Mouse (Mus musculus) hindbrain, embryonic 10.5 days (tissue): ENCODE measurements around the gene Myzap. TPM values are rescaled to one million over a fixed set of nuclear protein-coding genes. Genes with fewer than 3 reads are reported as not detected.

Experiments
- DNase-seq: peaks from one replicate; pipeline ENCODE4 v3.0.0-alpha.2; 2017; ENCODE audit warnings: low spot score
- H3K27ac ChIP-seq: fragments of 300-500 bp; sonication (generic); 2 replicates; pipeline ENCODE4 v1.5.1; 2016; ENCODE audit warnings: mild to moderate bottlenecking, moderate library complexity
- H3K27me3 ChIP-seq: fragments of 300-500 bp; sonication (generic); 2 replicates; pipeline ENCODE4 v1.6.1; 2016; ENCODE audit warnings: mild to moderate bottlenecking; ENCODE audit not compliant: poor library complexity, insufficient read depth, severe bottlenecking
- H3K36me3 ChIP-seq: fragments of 300-500 bp; sonication (generic); 2 replicates; pipeline ENCODE4 v1.6.1; 2016; ENCODE audit warnings: mild to moderate bottlenecking, moderate library complexity
- H3K4me1 ChIP-seq: fragments of 300-500 bp; sonication (generic); replicated peaks from 2 replicates; pipeline ENCODE4 v1.6.1; 2016; ENCODE audit warnings: mild to moderate bottlenecking
- H3K4me3 ChIP-seq: fragments of 300-500 bp; sonication (generic); 2 replicates; pipeline ENCODE4 v1.5.1; 2016; ENCODE audit warnings: mild to moderate bottlenecking, moderate library complexity
- H3K9me3 ChIP-seq: fragments of 300-500 bp; sonication (generic); 2 replicates; pipeline ENCODE4 v1.6.1; 2016; ENCODE audit warnings: mild to moderate bottlenecking, moderate library complexity
- WGBS: fragments of 180-500 bp; shearing (Covaris S2); methylation state at CpG from one replicate; pipeline ENCODE4 v1.1.7; 2016; 5-methylcytosine and 5-hydroxymethylcytosine counted together
- polyA plus RNA-seq: library from polyadenylated mRNA; unstranded; fragments of >200 nt; fragmentation: Nextera tagmentation; extraction: Ambion mirVana; gene quantifications from 2 replicates; pipeline ENCODE4 v1.2.1, GENCODE M21; 2016

The Myzap gene
- polyA plus RNA-seq, 1 experiment from 2014 or later = 4.4 TPM

DNA sequence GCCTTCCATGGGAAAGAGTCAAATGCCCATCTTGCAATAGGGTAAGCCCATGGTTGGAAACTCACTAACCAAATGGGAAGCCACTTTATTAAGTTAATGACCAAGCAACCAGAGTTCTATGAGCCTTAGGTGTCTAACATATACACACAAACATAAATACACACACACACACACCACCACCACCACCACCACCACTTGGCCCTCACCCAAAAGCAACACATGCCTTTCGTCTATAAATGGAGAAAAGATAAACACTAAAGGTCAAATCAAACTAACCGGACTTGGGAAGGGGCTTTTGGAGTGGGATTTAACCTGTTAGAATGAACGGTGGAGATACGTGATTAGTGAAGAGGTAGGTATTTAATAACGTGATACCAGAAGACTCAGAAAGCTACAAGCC is 1.1 kb downstream of the Myzap start:
- Histone ChIP-seq H3K36me3 (no peaks in the 10 kb centered on the region), H3K9me3 (peaks cover under 1% of the 10 kb centered on the region; the same call in 1 of the 2 replicates), H3K4me1 (peaks cover 20% of the 10 kb centered on the region), H3K4me3 (no peak overlapping the region; the same call in 1 of the 2 replicates), H3K27ac (no peak overlapping the region), H3K27me3 (peaks cover 21% of the 10 kb centered on the region)
- DNase-seq = no peak
- 76% methylated on average over 5 of the region's 5 CpGs for WGBS

DNA sequence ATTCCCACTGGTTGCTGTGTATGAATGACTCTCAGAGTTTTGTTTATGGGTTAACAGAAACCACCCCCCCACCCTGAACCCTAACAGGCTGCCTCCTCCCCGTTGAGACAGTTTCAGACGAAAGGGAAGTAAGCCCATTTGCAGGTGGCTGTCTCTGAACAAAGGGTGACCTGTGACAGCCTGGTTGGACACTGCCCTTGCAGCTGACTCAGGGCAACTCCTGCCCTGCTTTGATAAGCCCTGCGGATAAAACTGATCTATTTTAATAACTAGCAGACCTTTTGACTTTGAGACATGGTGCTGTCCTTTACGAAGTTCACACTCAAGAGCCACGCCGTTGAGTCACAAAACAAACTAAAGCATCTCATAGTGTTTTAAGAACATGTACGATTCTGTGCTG is 2.4 kb downstream of the Myzap start:
- WGBS = 75% methylated on average over 7 of the region's 7 CpGs
- H3K27ac ChIP-seq = no peak overlapping the region
- peaks cover 17% of the 10 kb centered on the region for H3K4me1 ChIP-seq
- peaks cover 12% of the 10 kb centered on the region; the same call in 1 of the 2 replicates for H3K9me3 ChIP-seq
- no peak for DNase-seq
- no peaks in the 10 kb centered on the region for H3K36me3 ChIP-seq
- H3K27me3 ChIP-seq = peaks cover 21% of the 10 kb centered on the region
- no peak overlapping the region for H3K4me3 ChIP-seq

- no peak overlapping the region for H3K4me3 ChIP-seq
- peaks cover 12% of the 10 kb centered on the region; the same call in 1 of the 2 replicates for H3K9me3 ChIP-seq
- no peaks in the 10 kb centered on the region for H3K36me3 ChIP-seq
- H3K27ac ChIP-seq = no peak overlapping the region
- no peak for DNase-seq
- H3K4me1 ChIP-seq = peaks cover 17% of the 10 kb centered on the region
- peaks cover 21% of the 10 kb centered on the region for H3K27me3 ChIP-seq
- WGBS = 71% methylated on average over 2 of the region's 2 CpGs
Observed at GRCm38 (mm10) chr9:71588930-71589592, 3.1 kb downstream of the Myzap start.

GRCm38 (mm10) chr9:71586408-71586807 is 5.8 kb downstream of the Myzap start:
- Histone ChIP-seq H3K4me3 (no peak overlapping the region), H3K36me3 (no peaks in the 10 kb centered on the region), H3K9me3 (peaks cover 12% of the 10 kb centered on the region; the same call in 1 of the 2 replicates), H3K27ac (no peak overlapping the region), H3K4me1 (peaks cover under 1% of the 10 kb centered on the region; the same call in 1 of the 2 replicates), H3K27me3 (peaks cover 13% of the 10 kb centered on the region)
- no peak for DNase-seq
- WGBS = 65% methylated on average over 3 of the region's 3 CpGs

DNA sequence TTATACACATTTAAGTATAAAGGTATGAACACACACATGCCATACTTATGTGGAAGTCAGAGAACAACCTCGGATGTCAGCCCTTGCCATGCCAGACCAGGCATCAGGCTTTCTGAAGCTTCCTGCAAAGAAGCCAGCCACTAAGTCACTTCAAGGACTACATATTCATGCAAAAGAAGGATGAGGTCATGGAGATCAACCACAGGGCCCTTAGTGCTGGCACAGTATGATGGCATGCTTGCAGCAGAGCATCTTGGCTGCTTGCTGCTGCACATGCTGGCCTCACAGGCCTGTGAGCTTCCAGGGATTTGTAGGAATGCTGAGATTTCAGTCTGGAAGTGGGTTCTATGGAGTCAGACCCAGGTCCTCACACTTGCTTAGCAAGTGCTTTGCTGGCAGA is 9.4 kb downstream of the Myzap start:
- Histone ChIP-seq H3K4me3 (no peak overlapping the region), H3K27ac (no peak overlapping the region), H3K9me3 (peaks cover 12% of the 10 kb centered on the region; the same call in 1 of the 2 replicates), H3K4me1 (no peaks in the 10 kb centered on the region; the same call in 1 of the 2 replicates), H3K27me3 (no peaks in the 10 kb centered on the region), H3K36me3 (no peaks in the 10 kb centered on the region)
- WGBS = 83% methylated on average over 1 of the region's 1 CpGs
- no peak for DNase-seq

- peak; percentile 10 for DNase-seq
- Histone ChIP-seq H3K27me3 (no peaks in the 10 kb centered on the region), H3K27ac (no peak overlapping the region), H3K4me1 (no peaks in the 10 kb centered on the region; the same call in 1 of the 2 replicates), H3K36me3 (no peaks in the 10 kb centered on the region), H3K9me3 (no peaks in the 10 kb centered on the region), H3K4me3 (no peak overlapping the region)
- WGBS = 68% methylated on average over 7 of the region's 7 CpGs
Observed at GRCm38 (mm10) chr9:71578896-71579564, 13.1 kb downstream of the Myzap start.

DNA sequence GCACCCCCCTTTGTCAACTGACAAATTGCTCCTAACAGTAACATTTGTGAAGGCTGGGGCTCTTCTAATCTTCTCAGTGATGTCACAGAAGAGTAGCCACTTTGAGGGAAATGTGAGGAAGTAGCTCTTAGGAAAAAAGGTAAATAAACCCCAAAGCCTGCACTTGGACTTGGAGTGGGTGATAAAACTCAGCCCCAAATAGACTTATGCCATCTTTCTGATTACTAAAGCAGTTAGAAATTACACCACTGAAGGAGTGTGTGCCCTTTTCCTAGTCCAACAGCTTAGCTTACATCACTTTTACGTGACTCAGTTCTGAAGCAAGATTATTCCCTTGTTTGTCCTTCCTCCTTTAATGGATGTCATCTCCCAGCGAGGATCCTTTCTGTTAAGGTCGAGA is 17.7 kb downstream of the Myzap start:
- no peaks in the 10 kb centered on the region for H3K36me3 ChIP-seq
- H3K27me3 ChIP-seq = no peaks in the 10 kb centered on the region
- no peak overlapping the region for H3K4me3 ChIP-seq
- no peak for DNase-seq
- no peaks in the 10 kb centered on the region for H3K9me3 ChIP-seq
- 89% methylated on average over 3 of the region's 3 CpGs for WGBS
- peaks cover under 1% of the 10 kb centered on the region; the same call in 1 of the 2 replicates for H3K4me1 ChIP-seq
- H3K27ac ChIP-seq = no peak overlapping the region

- Histone ChIP-seq H3K27me3 (no peaks in the 10 kb centered on the region), H3K36me3 (no peaks in the 10 kb centered on the region), H3K9me3 (no peaks in the 10 kb centered on the region), H3K27ac (no peak overlapping the region), H3K4me1 (peaks cover 6% of the 10 kb centered on the region; the same call in 1 of the 2 replicates), H3K4me3 (no peak overlapping the region)
- 85% methylated on average over 6 of the region's 6 CpGs for WGBS
- DNase-seq = no peak
Observed at GRCm38 (mm10) chr9:71573771-71574340, 18.3 kb downstream of the Myzap start.

DNA sequence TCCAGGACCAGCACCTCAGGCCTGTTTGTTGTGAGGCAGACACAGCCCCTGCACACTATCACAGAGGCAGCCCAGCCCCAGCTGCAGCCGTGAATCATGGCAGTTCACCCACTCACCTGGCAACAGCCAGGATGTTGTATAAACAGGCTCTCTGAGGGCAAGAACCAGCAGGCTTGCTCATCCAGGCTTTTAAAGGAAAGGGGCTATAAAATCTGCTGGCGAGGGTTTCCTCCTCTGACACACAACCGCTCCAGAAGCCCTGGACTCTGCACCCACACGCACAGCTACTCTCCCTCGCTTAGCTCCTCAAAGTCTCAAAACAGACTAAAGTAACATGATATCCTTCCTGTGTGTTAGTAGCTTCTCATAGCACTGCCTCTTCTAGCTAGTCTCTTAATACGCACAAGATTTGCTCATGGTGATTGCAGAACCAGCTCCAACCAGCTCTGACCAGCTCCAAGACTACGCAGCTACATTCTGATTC is 21.0 kb downstream of the Myzap start:
- WGBS = 77% methylated on average over 7 of the region's 7 CpGs
- H3K27me3 ChIP-seq = no peaks in the 10 kb centered on the region
- H3K36me3 ChIP-seq = no peaks in the 10 kb centered on the region
- H3K27ac ChIP-seq = no peak overlapping the region
- no peak for DNase-seq
- H3K4me3 ChIP-seq = no peak overlapping the region
- H3K4me1 ChIP-seq = peaks cover 26% of the 10 kb centered on the region
- H3K9me3 ChIP-seq = no peaks in the 10 kb centered on the region

DNA sequence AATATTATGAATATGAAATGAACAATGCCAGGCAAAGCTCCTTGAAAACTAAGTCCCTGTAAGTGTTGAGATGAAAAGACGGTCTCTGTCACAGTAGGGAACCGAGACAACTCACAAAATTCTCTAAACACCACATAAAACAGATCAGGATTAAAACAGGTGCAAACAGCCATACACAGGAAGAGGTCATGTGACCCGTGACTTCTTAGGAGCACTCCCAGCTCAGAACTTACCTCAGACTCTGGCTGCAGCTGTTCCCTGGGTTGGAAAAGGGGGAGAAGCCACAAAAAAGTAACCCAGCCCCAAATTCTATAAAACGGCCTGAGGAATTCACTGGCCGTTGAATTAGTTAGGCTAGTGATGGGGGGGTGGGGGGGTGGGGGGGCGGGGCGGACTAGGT is 22.0 kb downstream of the Myzap start:
- 77% methylated on average over 7 of the region's 7 CpGs for WGBS
- Histone ChIP-seq H3K27ac (no peak overlapping the region), H3K4me3 (no peak overlapping the region), H3K4me1 (peaks cover 26% of the 10 kb centered on the region), H3K9me3 (no peaks in the 10 kb centered on the region), H3K36me3 (no peaks in the 10 kb centered on the region), H3K27me3 (no peaks in the 10 kb centered on the region)
- DNase-seq = no peak

DNA sequence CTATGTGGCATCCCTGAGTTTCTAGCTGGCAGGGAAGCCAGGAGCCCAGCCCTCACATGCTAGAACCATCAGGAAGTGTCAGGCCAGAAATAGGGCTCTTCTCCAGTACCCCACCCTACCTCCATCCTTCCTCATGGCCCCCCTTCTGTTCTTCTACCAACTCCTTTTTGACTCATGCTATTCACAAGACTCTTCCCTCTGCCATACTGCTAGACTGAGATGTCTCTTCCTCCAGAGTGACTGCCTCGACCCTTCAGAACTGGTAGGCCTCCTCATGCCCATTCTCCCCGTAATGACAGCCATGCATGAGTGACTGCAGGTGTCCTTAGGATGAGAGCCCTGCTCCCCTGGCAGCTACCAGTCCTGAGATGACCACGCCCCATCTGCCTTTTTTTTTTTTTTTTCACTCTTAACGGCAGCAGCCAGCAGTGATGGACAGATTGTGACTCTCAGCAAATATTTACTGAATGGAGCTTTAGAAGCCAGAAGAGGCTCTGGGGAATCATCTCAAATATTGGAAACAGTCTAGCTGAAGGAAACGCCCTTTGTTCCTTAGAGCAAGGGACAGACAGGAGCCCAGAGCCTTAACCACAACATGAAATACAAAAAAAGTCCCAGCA is 23.7 kb downstream of the Myzap start:
- no peak overlapping the region for H3K4me3 ChIP-seq
- WGBS = 50% methylated on average over 5 of the region's 5 CpGs
- no peak for DNase-seq
- no peaks in the 10 kb centered on the region for H3K36me3 ChIP-seq
- no peaks in the 10 kb centered on the region for H3K9me3 ChIP-seq
- H3K4me1 ChIP-seq = peaks cover 26% of the 10 kb centered on the region
- H3K27ac ChIP-seq = 0 out of 2 replicates have a peak overlapping the region, but pooled peaks have one; percentile 9
- H3K27me3 ChIP-seq = no peaks in the 10 kb centered on the region

DNA sequence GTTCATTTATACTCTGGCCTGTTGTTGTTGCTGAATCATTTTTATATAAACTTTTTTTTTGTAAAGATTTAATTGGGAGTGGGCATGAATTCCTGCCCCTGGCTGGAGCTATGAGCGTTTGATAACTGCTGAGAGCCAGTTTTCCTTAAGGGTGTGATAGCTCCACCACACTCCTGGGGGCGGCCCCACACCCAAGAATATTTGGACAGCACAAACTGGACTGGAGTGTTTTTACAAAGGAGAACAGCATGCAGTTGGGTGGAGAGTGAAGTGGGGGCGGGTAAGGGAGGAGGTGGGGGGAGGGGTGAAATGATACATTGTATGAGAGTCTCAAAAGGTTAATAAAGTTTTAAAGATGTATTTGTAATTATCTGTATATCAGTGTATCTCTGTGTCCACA is 24.8 kb downstream of the Myzap start:
- 63% methylated on average over 3 of the region's 3 CpGs for WGBS
- no peaks in the 10 kb centered on the region for H3K36me3 ChIP-seq
- DNase-seq = no peak

More for the DNA sequence above, 24.8 kb downstream of the Myzap start:
- Histone ChIP-seq H3K4me3 (no peak overlapping the region), H3K27ac (no peak overlapping the region), H3K9me3 (no peaks in the 10 kb centered on the region), H3K27me3 (no peaks in the 10 kb centered on the region), H3K4me1 (peaks cover 26% of the 10 kb centered on the region)
